Mouse (Mus musculus): Measurements from ENCODE around the gene Tert. TPM values are rescaled to one million over a fixed set of nuclear protein-coding genes. Genes with fewer than 3 reads are reported as not detected.

Gene Tert
- total and polyA plus RNA-seq, 3 experiments: 3.8 to 9.8 (median 9.3) TPM

- H3K4me2 ChIP-seq (ENCODE audit: insufficient read depth, low read depth, poor library complexity, severe bottlenecking): no peak overlapping the region
- H3K9ac ChIP-seq (ENCODE audit: insufficient read depth, low read depth): no peak overlapping the region
- dilution Hi-C loops (cut with MboI; ENCODE audit: extremely low pct_ligation_motif_present, extremely low pct_unique_long_range_greater_than_20kb, low sequenced_read_pairs): no loop called here
- H3K79me2 ChIP-seq (replicated peaks; ENCODE audit: control insufficient read depth, extremely low read depth, insufficient read depth, poor library complexity, severe bottlenecking): no peaks in the 10 kb centered on the region
- H3K9me3 ChIP-seq (replicated peaks; ENCODE audit: low read length): no peaks in the 10 kb centered on the region
- in situ Hi-C loops (cut with MboI; ENCODE audit: low pct_ligation_motif_present, low pct_unique_long_range_greater_than_20kb, low sequenced_read_pairs): loop anchor here (10.0 kb wide), 1 partner anchor 106 kb away; no protein-coding TSS in a partner anchor
- no peaks in the 10 kb centered on the region for H3K27me3 ChIP-seq (replicated peaks)
- TF ChIP-seq SMC3 (IDR thresholded peaks at IDR 0.05; ENCODE audit: low read depth, low read length): peak; percentile 28
- TF ChIP-seq ZKSCAN1 (IDR thresholded peaks at IDR 0.05; ENCODE audit: borderline replicate concordance, low read depth, low read length): no peak
- peak; percentile 56; the same call in 1 of the 2 replicates for TF ChIP-seq MYC (IDR thresholded peaks at IDR 0.05; ENCODE audit: low read depth, low read length)
- peak; percentile 40 to 71; a peak in 3 of 4 replicates for TF ChIP-seq CTCF (conservative IDR thresholded peaks at IDR 0.05 in 1 of 2, IDR thresholded peaks at IDR 0.05 in 1 of 2; ENCODE audit: low read depth in 2 of 2, low read length in 2 of 2)
- no peak for TF ChIP-seq MAZ (IDR thresholded peaks at IDR 0.05; ENCODE audit: low read depth, low read length)
- TF ChIP-seq HCFC1 (IDR thresholded peaks at IDR 0.05; ENCODE audit: low read depth, low read length): no peak
- TF ChIP-seq CHD1 (IDR thresholded peaks at IDR 0.05; ENCODE audit: low read depth, low read length): no peak
- TF ChIP-seq UBTF (IDR thresholded peaks at IDR 0.05; ENCODE audit: low read depth, low read length): no peak
- TF ChIP-seq GABPA (IDR thresholded peaks at IDR 0.05; ENCODE audit: insufficient replicate concordance, low read depth, low read length): no peak
- peak; percentile 86 for TF ChIP-seq ZNF384 (IDR thresholded peaks at IDR 0.05; ENCODE audit: low read depth, low read length)
- peak; percentile 7 for TF ChIP-seq RAD21 (IDR thresholded peaks at IDR 0.05; ENCODE audit: low read depth, low read length)
- TF ChIP-seq KAT2A (IDR thresholded peaks at IDR 0.05; ENCODE audit: insufficient replicate concordance, low read length): no peak
- TF ChIP-seq JUN (IDR thresholded peaks at IDR 0.05; ENCODE audit: insufficient read depth, low read depth, low read length): no peak
- no peak for TF ChIP-seq ZMIZ1 (IDR thresholded peaks at IDR 0.05; ENCODE audit: low read depth, low read length)
- TF ChIP-seq USF2 (conservative IDR thresholded peaks at IDR 0.05; ENCODE audit: low read depth, low read length): no peak
- no peak overlapping the region for H3K4me3 ChIP-seq (replicated peaks in 1 of 3; ENCODE audit: low read depth in 2 of 3, low read length in 2 of 3, poor library complexity in 1 of 3)
- DNase-seq (ENCODE audit: extremely low read depth): peak; percentile 56
- H3K36me3 ChIP-seq (replicated peaks in 1 of 2; ENCODE audit: control insufficient read depth in 1 of 2, insufficient read depth in 1 of 2, low read length in 1 of 2): peaks cover 56 to 70% of the 10 kb centered on the region in 2 experiments
- H3K27ac ChIP-seq (ENCODE audit: insufficient read depth, low read depth): no peak overlapping the region
- H3K4me1 ChIP-seq (ENCODE audit: control insufficient read depth in 1 of 2, insufficient read depth in 2 of 2): no peaks in the 10 kb centered on the region
Observed at GRCm38 (mm10) chr13:73620637-73621036, 6.1 kb upstream of the Tert start.

DNA sequence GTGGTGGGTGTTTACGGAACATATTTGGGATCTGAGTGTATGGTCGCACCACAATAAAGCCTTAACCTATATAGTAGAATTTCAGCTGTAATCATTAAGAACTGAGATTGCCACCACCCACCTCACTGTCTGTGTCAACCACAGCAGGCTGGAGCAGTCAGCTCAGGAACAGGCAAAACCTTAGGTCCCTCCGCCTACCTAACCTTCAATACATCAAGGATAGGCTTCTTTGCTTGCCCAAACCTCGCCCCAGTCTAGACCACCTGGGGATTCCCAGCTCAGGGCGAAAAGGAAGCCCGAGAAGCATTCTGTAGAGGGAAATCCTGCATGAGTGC, 334 bp upstream of the Tert start:
- Histone ChIP-seq H3K4me2 (ENCODE audit: insufficient read depth, low read depth, poor library complexity, severe bottlenecking) (no peak overlapping the region; the same call in 1 of the 2 replicates), H3K27me3 (replicated peaks) (no peaks in the 10 kb centered on the region), H3K9ac (ENCODE audit: insufficient read depth, low read depth) (no peak overlapping the region), H3K9me3 (replicated peaks; ENCODE audit: low read length) (no peaks in the 10 kb centered on the region), H3K4me1 (ENCODE audit: control insufficient read depth in 1 of 2, insufficient read depth in 2 of 2) (peaks cover 15 to 42% of the 10 kb centered on the region in 2 experiments), H3K36me3 (replicated peaks in 1 of 2; ENCODE audit: control insufficient read depth in 1 of 2, insufficient read depth in 1 of 2, low read length in 1 of 2) (peaks cover 4 to 40% of the 10 kb centered on the region in 2 experiments), H3K27ac (ENCODE audit: insufficient read depth, low read depth) (no peak overlapping the region), H3K79me2 (replicated peaks; ENCODE audit: control insufficient read depth, extremely low read depth, insufficient read depth, poor library complexity, severe bottlenecking) (no peaks in the 10 kb centered on the region), H3K4me3 (replicated peaks in 1 of 3; ENCODE audit: low read depth in 2 of 3, low read length in 2 of 3, poor library complexity in 1 of 3) (peak overlapping the region in 2 of 3 experiments; percentile 19 to 71)
- dilution Hi-C loops (cut with MboI; ENCODE audit: extremely low pct_ligation_motif_present, extremely low pct_unique_long_range_greater_than_20kb, low sequenced_read_pairs) (no loop called here), in situ Hi-C loops (cut with MboI; ENCODE audit: low pct_ligation_motif_present, low pct_unique_long_range_greater_than_20kb, low sequenced_read_pairs) (loop anchor here (10.0 kb wide), 1 partner anchor 112 kb away; no protein-coding TSS in a partner anchor)
- TF ChIP-seq ELF1 (IDR thresholded peaks at IDR 0.05; ENCODE audit: low read depth, low read length) (no peak), MAZ (IDR thresholded peaks at IDR 0.05; ENCODE audit: low read depth, low read length) (no peak), NRF1 (IDR thresholded peaks at IDR 0.05; ENCODE audit: low read depth, low read length) (no peak), EP300 (IDR thresholded peaks at IDR 0.05; ENCODE audit: low read length) (no peak), MAX (IDR thresholded peaks at IDR 0.05; ENCODE audit: low read length) (no peak)
- no peak for DNase-seq (ENCODE audit: extremely low read depth)
